ENCODE assay signal across 31 mouse cellular contexts in genomic region chr6:117963201-117963600, GRCm38 (mm10). TPM values are rescaled to one million over a fixed set of nuclear protein-coding genes. Genes with fewer than 3 reads are reported as not detected.
A peak's percentile ranks its signal among the peaks of the same experiment; 100 is the strongest.
DNase-seq lines count a peak whose midpoint lies in the region; ATAC-seq and TF ChIP-seq lines count a peak whose summit lies in the region.
"Had no signal": no experiment of that assay in that cellular context is flagged by ENCODE, and none has a peak within 500 bp of the region (broad histone marks: within the 10 kb centered on the region; RNA-seq: fewer than 3 reads in every experiment).

No protein-coding gene starts in this region.

- no peaks in the 10 kb centered on the region for H3K36me3 ChIP-seq in intestine, postnatal 0 days (ENCODE audit: control insufficient read depth, insufficient read depth)
- no peaks in the 10 kb centered on the region for H3K36me3 ChIP-seq in intestine, embryonic 16.5 days (ENCODE audit: control insufficient read depth, insufficient read depth, low read length)
- no peaks in the 10 kb centered on the region for H3K36me3 ChIP-seq in lung, embryonic 14.5 days (ENCODE audit: insufficient read depth)
- no peaks in the 10 kb centered on the region for H3K36me3 ChIP-seq in G1E (replicated peaks)
- no peaks in the 10 kb centered on the region for H3K36me3 ChIP-seq in stomach, postnatal 0 days (ENCODE audit: control insufficient read depth, insufficient read depth, low read length)
- H3K36me3 ChIP-seq: embryonic facial prominence, embryonic 13.5 days; heart, embryonic 15.5 days; hindbrain, embryonic 15.5 days; limb, embryonic 13.5 days; liver, embryonic 15.5 days; midbrain, embryonic 12.5 days had no signal

- peak; percentile 36; the same call in 1 of the 2 replicates for TF ChIP-seq CTCF in intestine, postnatal 0 days (IDR thresholded peaks at IDR 0.05; ENCODE audit: low read depth)
- 0 out of 2 replicates have a peak, but pooled peaks have one; percentile 28 for TF ChIP-seq CTCF in lung, embryonic 14.5 days (IDR thresholded peaks at IDR 0.05; ENCODE audit: low read depth)
- peak; percentile 4; the same call in 1 of the 2 replicates for TF ChIP-seq CTCF in G1E (IDR thresholded peaks at IDR 0.05; ENCODE audit: low read depth, low read length)
- peak; percentile 35; the same call in 1 of the 2 replicates for TF ChIP-seq CTCF in stomach, postnatal 0 days (IDR thresholded peaks at IDR 0.05; ENCODE audit: low read depth)

- no peak for ATAC-seq in intestine, postnatal 0 days
- no peak for ATAC-seq in intestine, embryonic 16.5 days
- ATAC-seq in lung, embryonic 14.5 days (ENCODE audit: insufficient read depth), result no peak
- no peak for ATAC-seq in G1E (ENCODE audit: extremely low read depth, insufficient number of reproducible peaks, low FRiP score, poor library complexity, severe bottlenecking)
- ATAC-seq in stomach, postnatal 0 days (ENCODE audit: low FRiP score, low TSS enrichment), result no peak
- ATAC-seq: forebrain, embryonic 13.5 days had no signal

- H3K4me1 ChIP-seq in intestine, postnatal 0 days (replicated peaks; ENCODE audit: control insufficient read depth, insufficient read depth, low read length), result no peaks in the 10 kb centered on the region
- H3K4me1 ChIP-seq in intestine, embryonic 16.5 days (ENCODE audit: control insufficient read depth, insufficient read depth, low read length), result no peaks in the 10 kb centered on the region
- H3K4me1 ChIP-seq in lung, embryonic 14.5 days (ENCODE audit: insufficient read depth), result no peaks in the 10 kb centered on the region
- H3K4me1 ChIP-seq in G1E (ENCODE audit: insufficient read depth, low read depth, low read length), result no peaks in the 10 kb centered on the region
- H3K4me1 ChIP-seq in stomach, postnatal 0 days (replicated peaks; ENCODE audit: control insufficient read depth, insufficient read depth), result no peaks in the 10 kb centered on the region
- H3K4me1 ChIP-seq: embryonic facial prominence, embryonic 13.5 days; forebrain, embryonic 13.5 days; hindbrain, embryonic 15.5 days; limb, embryonic 13.5 days; liver, embryonic 15.5 days; midbrain, embryonic 12.5 days had no signal

- H3K27ac ChIP-seq in intestine, postnatal 0 days (ENCODE audit: low read depth, low read length), result no peak overlapping the region
- no peak overlapping the region for H3K27ac ChIP-seq in intestine, embryonic 16.5 days (ENCODE audit: low read length)
- H3K27ac ChIP-seq in lung, embryonic 14.5 days (ENCODE audit: low read depth), result no peak overlapping the region
- no peak overlapping the region for H3K27ac ChIP-seq in stomach, postnatal 0 days (replicated peaks)
- H3K27ac ChIP-seq: embryonic facial prominence, embryonic 13.5 days; forebrain, embryonic 13.5 days; heart, embryonic 15.5 days; hindbrain, embryonic 15.5 days; limb, embryonic 13.5 days; liver, embryonic 15.5 days; midbrain, embryonic 12.5 days had no signal

- H3K9ac ChIP-seq in intestine, postnatal 0 days (ENCODE audit: low read depth, low read length), result no peak overlapping the region
- H3K9ac ChIP-seq in intestine, embryonic 16.5 days (ENCODE audit: low read depth, low read length), result no peak overlapping the region
- no peak overlapping the region for H3K9ac ChIP-seq in lung, embryonic 14.5 days
- no peak overlapping the region for H3K9ac ChIP-seq in stomach, postnatal 0 days (ENCODE audit: low read length)
- H3K9ac ChIP-seq: embryonic facial prominence, embryonic 13.5 days; forebrain, embryonic 13.5 days; heart, embryonic 15.5 days; hindbrain, embryonic 15.5 days; limb, embryonic 13.5 days; liver, embryonic 15.5 days; midbrain, embryonic 12.5 days had no signal

- H3K27me3 ChIP-seq in intestine, postnatal 0 days (replicated peaks; ENCODE audit: control insufficient read depth, insufficient read depth, low read length), result no peaks in the 10 kb centered on the region
- H3K27me3 ChIP-seq in intestine, embryonic 16.5 days (replicated peaks; ENCODE audit: control insufficient read depth, insufficient read depth, low read length), result no peaks in the 10 kb centered on the region
- no peaks in the 10 kb centered on the region for H3K27me3 ChIP-seq in lung, embryonic 14.5 days (ENCODE audit: insufficient read depth, low read length)
- H3K27me3 ChIP-seq in G1E (ENCODE audit: insufficient read depth, low read length), result peaks cover 15% of the 10 kb centered on the region; the same call in 1 of the 2 replicates
- H3K27me3 ChIP-seq in stomach, postnatal 0 days (ENCODE audit: control insufficient read depth, insufficient read depth, low read length), result no peaks in the 10 kb centered on the region
- H3K27me3 ChIP-seq: embryonic facial prominence, embryonic 13.5 days; forebrain, embryonic 13.5 days; heart, embryonic 15.5 days; hindbrain, embryonic 15.5 days; limb, embryonic 13.5 days; liver, embryonic 15.5 days; midbrain, embryonic 12.5 days had no signal

- no peak for TF ChIP-seq EP300 in stomach, postnatal 0 days (optimal IDR thresholded peaks at IDR 0.05)

- WGBS in intestine, postnatal 0 days, result 84% methylated on average over 3 of the region's 3 CpGs
- WGBS in intestine, embryonic 16.5 days, result 84% methylated on average over 3 of the region's 3 CpGs
- WGBS in lung, embryonic 14.5 days, result 80% methylated on average over 3 of the region's 3 CpGs
- WGBS in stomach, postnatal 0 days, result 91% methylated on average over 3 of the region's 3 CpGs

- H3K4me2 ChIP-seq in intestine, postnatal 0 days (replicated peaks; ENCODE audit: low read depth), result no peak overlapping the region
- no peak overlapping the region for H3K4me2 ChIP-seq in intestine, embryonic 16.5 days (ENCODE audit: low read depth, low read length)
- H3K4me2 ChIP-seq in lung, embryonic 14.5 days, result no peak overlapping the region
- no peak overlapping the region for H3K4me2 ChIP-seq in stomach, postnatal 0 days (replicated peaks; ENCODE audit: low read depth)
- H3K4me2 ChIP-seq: embryonic facial prominence, embryonic 13.5 days; forebrain, embryonic 13.5 days; heart, embryonic 15.5 days; hindbrain, embryonic 15.5 days; limb, embryonic 13.5 days; liver, embryonic 15.5 days; midbrain, embryonic 12.5 days had no signal

- DNase-seq in lung, embryonic 14.5 days, result no peak
- DNase-seq in lung, postnatal 25 days (ENCODE audit: low spot score), result no peak
- no peak for DNase-seq in G1E (ENCODE audit: low spot score)
- no peak for DNase-seq in stomach, postnatal 0 days (ENCODE audit: low spot score)
- DNase-seq in thymus, postnatal 10 days (ENCODE audit: low spot score in 2 of 2), result no peak
- DNase-seq in kidney, adult 9 months, result no peak
- DNase-seq: adrenal gland, postnatal 10 days; cerebellum, adult 18-20 months; cerebellum, postnatal 36 days; embryo, embryonic 11 days; heart, postnatal 4 days; kidney, adult 18-20 months; kidney, postnatal 14 days; lung, postnatal 14 days; thymus, postnatal 36 days had no signal

- no peak overlapping the region for H3K4me3 ChIP-seq in intestine, postnatal 0 days (ENCODE audit: low read depth, low read length)
- no peak overlapping the region for H3K4me3 ChIP-seq in intestine, embryonic 16.5 days (ENCODE audit: low read length)
- H3K4me3 ChIP-seq in lung, embryonic 14.5 days (ENCODE audit: low read depth, low read length), result no peak overlapping the region
- no peak overlapping the region for H3K4me3 ChIP-seq in G1E (ENCODE audit: low read depth, low read length)
- H3K4me3 ChIP-seq in stomach, postnatal 0 days (ENCODE audit: low read depth, low read length), result no peak overlapping the region
- H3K4me3 ChIP-seq: embryonic facial prominence, embryonic 13.5 days; forebrain, embryonic 13.5 days; heart, embryonic 15.5 days; hindbrain, embryonic 15.5 days; limb, embryonic 13.5 days; liver, embryonic 15.5 days; midbrain, embryonic 12.5 days had no signal

- H3K9me3 ChIP-seq in intestine, postnatal 0 days (ENCODE audit: control insufficient read depth), result no peaks in the 10 kb centered on the region
- H3K9me3 ChIP-seq in intestine, embryonic 16.5 days (ENCODE audit: control insufficient read depth, low read length), result no peaks in the 10 kb centered on the region
- H3K9me3 ChIP-seq in lung, embryonic 14.5 days (ENCODE audit: low read depth, low read length), result no peaks in the 10 kb centered on the region
- H3K9me3 ChIP-seq in G1E (replicated peaks), result 0 out of 2 replicates have a peak, but pooled peaks cover 5% of the 10 kb centered on the region
- H3K9me3 ChIP-seq in stomach, postnatal 0 days (ENCODE audit: control insufficient read depth, low read length), result no peaks in the 10 kb centered on the region
- H3K9me3 ChIP-seq: embryonic facial prominence, embryonic 13.5 days; forebrain, embryonic 13.5 days; heart, embryonic 15.5 days; hindbrain, embryonic 15.5 days; liver, embryonic 15.5 days; midbrain, embryonic 12.5 days had no signal

RNA-seq across cellular contexts. Expression of gene Fxyd4, which starts 25.7 kb away (rescaled TPM):
- polyA plus RNA-seq in intestine, postnatal 0 days (2015; fragmentation: Nextera tagmentation; extraction: Ambion mirVana), result 0.27 and 0.55 TPM in 2 replicates
- polyA plus RNA-seq in intestine, embryonic 16.5 days (2015; fragmentation: Nextera tagmentation; extraction: Ambion mirVana), result 1.2 and 2.0 TPM in 2 replicates
- 3.6 and 3.9 TPM in 2 replicates for polyA plus RNA-seq in lung, embryonic 14.5 days (2014; fragmentation: Nextera tagmentation; extraction: Ambion mirVana)
- total RNA-seq in G1E (2014; fragmentation: Nextera tagmentation) (not detected in 2 replicates), G1E (2017) (0.46 TPM in 1 of 2 replicates, not detected in the other)
- polyA plus RNA-seq in G1E (2012), result not detected in 2 replicates
- 4.2 and 5.8 TPM in 2 replicates for polyA plus RNA-seq in stomach, postnatal 0 days (2015; fragmentation: Nextera tagmentation; extraction: Ambion mirVana)
- total RNA-seq: adrenal gland, postnatal 10 days; gastrocnemius, adult 8-10 months; heart, postnatal 4 days; layer of hippocampus, adult 18-20 months; layer of hippocampus, postnatal 25 days; left cerebral cortex, postnatal 25 days; megakaryocyte, adult 5-6 weeks; neutrophil, adult 5-6 weeks had no signal
- polyA plus RNA-seq: small intestine, adult 2 months had no signal

RNA-seq across cellular contexts. Expression of gene Rasgef1a, which starts 48.0 kb away (rescaled TPM):
- polyA plus RNA-seq in intestine, postnatal 0 days (2015; fragmentation: Nextera tagmentation; extraction: Ambion mirVana), result 0.07 and 0.25 TPM in 2 replicates
- polyA plus RNA-seq in intestine, embryonic 16.5 days (2015; fragmentation: Nextera tagmentation; extraction: Ambion mirVana), result 0.21 and 0.37 TPM in 2 replicates
- 1.0 and 1.1 TPM in 2 replicates for polyA plus RNA-seq in lung, embryonic 14.5 days (2014; fragmentation: Nextera tagmentation; extraction: Ambion mirVana)
- total RNA-seq in G1E (2014; fragmentation: Nextera tagmentation) (not detected in 2 replicates), G1E (2017) (0.05 TPM in 1 of 2 replicates, not detected in the other)
- not detected in 2 replicates for polyA plus RNA-seq in G1E (2012)
- polyA plus RNA-seq in stomach, postnatal 0 days (2015; fragmentation: Nextera tagmentation; extraction: Ambion mirVana), result 0.13 and 0.19 TPM in 2 replicates
